Mouse (Mus musculus) kidney, adult 2 months (tissue): ENCODE measurements around the gene Gm28043.

Experiments used
- CTCF ChIP-seq: fragments of 200-500 bp; conservative IDR thresholded peaks from 2 replicates; pipeline ENCODE4 v1.5.1; 2011; ENCODE audit warnings: low read depth, mild to moderate bottlenecking, control low read depth, low read length, moderate library complexity, mixed read lengths; ENCODE audit not compliant: insufficient read depth, insufficient read length
- POLR2A ChIP-seq: fragments of 200-500 bp; IDR thresholded peaks from one replicate; pipeline ENCODE4 v1.6.1; 2011; ENCODE audit warnings: low read depth, low read length, control low read depth

GRCm38 (mm10) chr17:29627285-29627684 lies 12.6 kb downstream of the Gm28043 start:
- no peak for TF ChIP-seq CTCF
- TF ChIP-seq POLR2A: no peak
